Mouse (Mus musculus): Measurements from ENCODE around the gene Gm49396.

Gm49396 gene

GRCm38 (mm10) chr7:30608476-30608875 lies 45.3 kb downstream of the Gm49396 start:
- DNase-seq (ENCODE audit: low spot score in 2 of 2): no peak

GRCm38 (mm10) chr7:30610043-30610442 lies 46.9 kb downstream of the Gm49396 start:
- DNase-seq (ENCODE audit: low spot score in 2 of 2): no peak

- DNase-seq (ENCODE audit: low spot score in 2 of 2): peak; percentile 58 to 70
These were observed 49.7 kb downstream of the Gm49396 start, which contains the start of gene Upk1a for GRCm38 (mm10) chr7:30612654-30613402. Gene Upk1a (minus strand): TSS chr7:30612847.

- DNase-seq (ENCODE audit: low spot score in 2 of 2): peak; percentile 62 to 75
These were observed 50.5 kb downstream of the Gm49396 start for GRCm38 (mm10) chr7:30613529-30614112.

GRCm38 (mm10) chr7:30614454-30614853 lies 51.3 kb downstream of the Gm49396 start:
- no peak for DNase-seq (ENCODE audit: low spot score in 2 of 2)

- DNase-seq (ENCODE audit: low spot score in 2 of 2): no peak
These were observed 52.1 kb downstream of the Gm49396 start for GRCm38 (mm10) chr7:30615049-30615760.
